Mouse (Mus musculus) hindbrain, embryonic 14.5 days (tissue): Measurements from ENCODE around the gene Olfr1411. TPM values are rescaled to one million over a fixed set of nuclear protein-coding genes. Genes with fewer than 3 reads are reported as not detected.

ENCODE experiments used
- ATAC-seq: fragments of 200-750 bp; cut with Nextera tagmentation; 2 replicates; pipeline ENCODE4 v1.8.0; 2017; ENCODE audit warnings: moderate number of reproducible peaks, mild to moderate bottlenecking, moderate TSS enrichment, moderate library complexity; ENCODE audit not compliant: low FRiP score
- DNase-seq: peaks from one replicate; pipeline ENCODE4 v3.0.0-alpha.2; 2015; ENCODE audit warnings: low spot score
- H3K27ac ChIP-seq: fragments of 300-500 bp; sonication (generic); 2 replicates; pipeline ENCODE4 v1.5.1; 2014; ENCODE audit warnings: mild to moderate bottlenecking, moderate library complexity
- H3K27me3 ChIP-seq: fragments of 300-500 bp; sonication (generic); 2 replicates; pipeline ENCODE4 v1.6.1; 2014; ENCODE audit warnings: mild to moderate bottlenecking, low read length, mixed read lengths; ENCODE audit not compliant: control insufficient read depth, insufficient read depth
- H3K36me3 ChIP-seq: fragments of 300-500 bp; sonication (generic); replicated peaks from 2 replicates; pipeline ENCODE4 v1.6.1; 2014; ENCODE audit not compliant: control insufficient read depth, insufficient read depth
- H3K4me1 ChIP-seq: fragments of 300-500 bp; sonication (generic); replicated peaks from 2 replicates; pipeline ENCODE4 v1.6.1; 2014; ENCODE audit warnings: antibody characterized with exemption, low read length, mixed read lengths; ENCODE audit not compliant: control insufficient read depth, insufficient read depth
- H3K4me2 ChIP-seq: fragments of 300-500 bp; sonication (generic); replicated peaks from 2 replicates; pipeline ENCODE4 v1.6.1; 2014; ENCODE audit warnings: mild to moderate bottlenecking, moderate library complexity
- H3K4me3 ChIP-seq: fragments of 300-500 bp; sonication (generic); replicated peaks from 2 replicates; pipeline ENCODE4 v1.5.1; 2014; ENCODE audit warnings: mild to moderate bottlenecking, low read length
- H3K9ac ChIP-seq: fragments of 300-500 bp; sonication (generic); 2 replicates; pipeline ENCODE4 v1.6.1; 2014
- H3K9me3 ChIP-seq: fragments of 300-500 bp; sonication (generic); 2 replicates; pipeline ENCODE4 v1.6.1; 2016; ENCODE audit warnings: low read length; ENCODE audit not compliant: control insufficient read depth
- WGBS: fragments of 180-500 bp; shearing (Covaris S2); extraction: QIAGEN DNeasy Blood & Tissue Kit; methylation state at CpG from one replicate; pipeline ENCODE4 v1.1.7; 2014; 5-methylcytosine and 5-hydroxymethylcytosine counted together
- polyA plus RNA-seq: library from polyadenylated mRNA; unstranded; fragments of >200 nt; fragmentation: Nextera tagmentation; extraction: Ambion mirVana; gene quantifications from 2 replicates; pipeline ENCODE4 v1.2.1, GENCODE M21; 2014

The Olfr1411 gene
- polyA plus RNA-seq, 1 experiment from 2014 or later = not detected

DNA sequence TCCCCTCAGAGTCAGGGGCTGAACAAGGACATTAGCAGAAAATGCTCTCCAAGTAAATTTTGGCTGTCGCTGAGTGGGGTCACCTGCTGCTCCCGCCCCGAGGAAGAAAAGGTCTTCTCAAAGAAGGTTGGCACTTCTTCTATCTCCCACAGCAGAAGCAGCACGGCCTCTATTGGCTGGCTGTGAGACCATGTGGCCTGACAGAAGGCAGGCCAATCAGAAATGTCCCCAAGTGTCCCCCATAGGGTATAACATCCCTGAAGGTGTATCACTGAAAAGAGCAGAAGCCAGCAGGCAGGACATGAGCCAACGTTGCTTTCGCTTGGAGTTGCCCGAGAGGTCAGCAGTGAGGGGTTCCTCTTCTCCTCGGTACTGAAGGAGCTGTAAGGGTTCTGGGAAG is 41.8 kb downstream of the Olfr1411 start:
- Histone ChIP-seq H3K27me3 (no peaks in the 10 kb centered on the region), H3K9ac (no peak overlapping the region), H3K9me3 (no peaks in the 10 kb centered on the region), H3K4me3 (no peak overlapping the region), H3K36me3 (peaks cover 40% of the 10 kb centered on the region), H3K4me1 (peaks cover 11% of the 10 kb centered on the region), H3K4me2 (no peak overlapping the region), H3K27ac (0 out of 2 replicates have a peak overlapping the region, but pooled peaks have one; percentile 15)
- ATAC-seq (no peak), DNase-seq (no peak)
- 88% methylated on average over 8 of the region's 8 CpGs for WGBS

DNA sequence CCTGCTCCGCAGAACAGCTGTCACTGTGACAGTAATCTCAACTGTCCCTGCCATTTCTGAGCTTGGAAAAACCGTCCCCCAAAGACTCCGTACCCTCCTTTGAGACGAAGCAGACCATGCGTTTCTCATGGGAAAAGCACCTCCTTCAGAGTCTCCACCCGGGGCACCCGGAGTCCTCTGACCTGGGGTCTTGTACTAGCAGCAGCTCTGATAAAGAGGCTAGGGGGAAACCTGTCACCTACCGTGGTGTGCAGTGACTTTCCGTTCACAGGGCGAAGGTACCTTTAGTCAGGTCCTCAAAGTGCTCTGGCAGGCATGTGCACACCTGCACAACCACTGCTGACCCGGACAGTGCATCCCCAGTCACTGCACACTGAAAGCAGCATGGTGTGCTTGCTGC is 42.5 kb downstream of the Olfr1411 start:
- Histone ChIP-seq H3K9me3 (no peaks in the 10 kb centered on the region), H3K4me3 (no peak overlapping the region), H3K36me3 (peaks cover 40% of the 10 kb centered on the region), H3K4me1 (peaks cover 14% of the 10 kb centered on the region), H3K27me3 (no peaks in the 10 kb centered on the region), H3K4me2 (no peak overlapping the region), H3K9ac (no peak overlapping the region), H3K27ac (no peak overlapping the region)
- ATAC-seq = no peak
- 94% methylated on average over 11 of the region's 11 CpGs for WGBS
- DNase-seq = no peak

DNA sequence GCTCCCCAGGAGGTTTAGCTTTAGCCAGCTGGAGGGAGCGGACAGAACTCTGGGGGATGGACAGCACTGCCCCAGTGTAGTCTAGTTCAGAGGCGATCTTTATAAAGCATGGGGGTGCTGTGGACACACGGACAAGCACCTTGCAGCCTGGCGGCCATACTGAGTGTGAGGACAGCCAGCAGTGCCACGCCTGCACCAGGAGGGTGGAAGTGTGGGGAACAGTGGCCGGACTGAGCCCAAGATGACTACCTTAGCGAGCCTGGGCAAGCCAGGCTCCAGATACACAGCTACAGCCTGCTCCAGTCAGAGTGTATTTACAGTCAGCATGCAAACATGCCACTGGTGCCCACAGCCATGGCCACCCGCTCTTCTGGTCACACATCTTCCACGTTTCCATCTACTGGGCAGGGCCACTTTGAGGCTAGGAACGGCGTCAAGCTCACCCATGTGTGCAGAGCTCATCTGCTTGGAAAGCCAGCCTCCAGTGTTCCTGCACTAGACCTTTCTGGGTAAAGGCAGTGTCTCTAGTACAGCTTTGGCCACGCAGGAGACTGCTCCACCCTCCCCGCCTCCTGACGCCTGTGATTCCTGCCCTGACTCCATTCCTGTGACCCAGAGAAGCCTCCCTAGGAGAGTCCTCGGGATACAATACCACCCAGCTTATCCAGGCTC is 43.4 kb downstream of the Olfr1411 start:
- H3K9me3 ChIP-seq = no peaks in the 10 kb centered on the region
- H3K27me3 ChIP-seq = no peaks in the 10 kb centered on the region
- H3K4me2 ChIP-seq = no peak overlapping the region
- WGBS = 91% methylated on average over 15 of the region's 15 CpGs
- peaks cover 40% of the 10 kb centered on the region for H3K36me3 ChIP-seq
- no peak overlapping the region for H3K4me3 ChIP-seq
- H3K9ac ChIP-seq = no peak overlapping the region
- peaks cover 20% of the 10 kb centered on the region for H3K4me1 ChIP-seq
- DNase-seq = no peak
- no peak for ATAC-seq
- H3K27ac ChIP-seq = no peak overlapping the region

- ATAC-seq (no peak), DNase-seq (no peak)
- Histone ChIP-seq H3K4me1 (peaks cover 20% of the 10 kb centered on the region), H3K27ac (no peak overlapping the region), H3K4me2 (no peak overlapping the region), H3K4me3 (no peak overlapping the region), H3K36me3 (peaks cover 40% of the 10 kb centered on the region), H3K9me3 (no peaks in the 10 kb centered on the region), H3K9ac (no peak overlapping the region), H3K27me3 (no peaks in the 10 kb centered on the region)
- WGBS = 93% methylated on average over 3 of the region's 3 CpGs
Observed at GRCm38 (mm10) chr1:92638181-92638580, 44.0 kb downstream of the Olfr1411 start.

GRCm38 (mm10) chr1:92638736-92639135 is 44.5 kb downstream of the Olfr1411 start:
- peaks cover 40% of the 10 kb centered on the region for H3K36me3 ChIP-seq
- H3K27ac ChIP-seq = no peak overlapping the region
- 96% methylated on average over 4 of the region's 4 CpGs for WGBS
- no peaks in the 10 kb centered on the region for H3K27me3 ChIP-seq
- no peaks in the 10 kb centered on the region for H3K9me3 ChIP-seq
- H3K4me3 ChIP-seq = no peak overlapping the region
- DNase-seq = no peak
- ATAC-seq = no peak
- H3K4me1 ChIP-seq = peaks cover 20% of the 10 kb centered on the region
- H3K4me2 ChIP-seq = no peak overlapping the region
- H3K9ac ChIP-seq = no peak overlapping the region

DNA sequence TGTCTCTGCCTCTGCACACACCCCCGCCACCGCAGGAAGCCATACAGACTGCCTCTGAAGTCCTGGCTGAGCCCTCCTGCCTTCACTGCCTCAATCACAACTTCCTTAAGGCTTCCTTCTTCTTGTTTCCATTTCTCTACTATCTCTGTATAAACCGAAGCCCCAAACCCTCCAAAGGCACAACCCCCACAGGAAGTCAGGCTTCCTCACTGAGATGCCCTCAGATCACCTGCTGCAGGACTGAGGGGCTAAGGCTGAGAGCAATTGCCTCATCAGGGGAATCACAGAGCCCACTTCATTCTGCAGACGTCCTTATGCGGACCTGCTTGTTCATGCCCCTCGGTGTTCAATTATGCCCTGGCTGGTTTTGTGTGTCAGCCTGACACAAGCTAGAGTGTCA is 46.2 kb downstream of the Olfr1411 start:
- peaks cover 17% of the 10 kb centered on the region for H3K4me1 ChIP-seq
- H3K36me3 ChIP-seq = peaks cover 40% of the 10 kb centered on the region
- no peaks in the 10 kb centered on the region for H3K9me3 ChIP-seq
- DNase-seq = no peak
- peak overlapping the region; percentile 85; the same call in 1 of the 2 replicates for H3K4me3 ChIP-seq
- no peak overlapping the region for H3K27ac ChIP-seq
- H3K9ac ChIP-seq = peak overlapping the region; percentile 91; the same call in 1 of the 2 replicates
- H3K4me2 ChIP-seq = peak overlapping the region; percentile 96
- no peak for ATAC-seq
- H3K27me3 ChIP-seq = no peaks in the 10 kb centered on the region
- WGBS = 92% methylated on average over 6 of the region's 6 CpGs

DNA sequence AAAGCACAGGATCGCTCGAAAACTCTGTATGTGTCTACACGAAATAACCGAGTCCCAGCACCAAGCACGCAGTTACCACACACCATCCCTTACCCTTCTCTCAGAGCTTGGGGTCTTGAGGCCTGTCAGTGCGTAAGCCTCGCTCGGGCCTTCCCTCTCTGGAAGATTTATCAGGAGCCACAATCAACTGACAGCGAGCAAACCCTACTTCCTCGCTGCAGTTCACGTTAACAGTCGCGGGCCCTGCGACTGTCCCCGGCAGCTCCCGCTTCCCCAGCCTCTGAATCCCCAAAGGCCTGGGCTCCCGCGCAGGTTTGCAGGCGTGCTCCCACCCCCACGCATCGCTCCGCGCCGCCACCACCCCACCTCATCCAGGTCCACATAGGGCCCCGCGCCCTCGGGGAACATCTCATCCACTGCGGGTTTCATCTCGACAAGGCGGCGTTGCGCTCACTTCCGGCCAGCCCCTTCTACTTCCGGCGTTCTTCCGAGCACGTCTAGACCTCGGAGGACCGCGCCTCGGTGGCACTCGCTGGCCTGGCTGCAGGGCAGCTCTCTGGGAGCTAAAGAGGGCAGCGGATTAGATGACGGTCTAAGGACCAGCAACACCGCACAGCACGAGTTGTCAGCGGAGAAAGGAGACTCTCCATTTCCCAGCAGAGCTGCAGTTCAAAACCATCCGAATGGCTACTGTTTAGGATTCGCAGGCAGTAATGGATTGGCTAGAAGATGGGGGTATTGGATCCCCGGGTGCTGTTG is 47.5 kb downstream of the Olfr1411 start, which contains the start of gene Cops9:
TSS of gene Cops9 (minus strand) at position 472 of the 759 bp plus-strand sequence.
- peak; percentile 92 for ATAC-seq
- H3K9ac ChIP-seq = peak within 1 kb of the TSS; percentile 91
- H3K36me3 ChIP-seq = peaks cover 28% of the 10 kb centered on the region
- peak within 1 kb of the TSS; percentile 85 for H3K4me3 ChIP-seq
- DNase-seq = peak; percentile 93
- peak within 1 kb of the TSS; percentile 96 for H3K4me2 ChIP-seq
- peak within 1 kb of the TSS; percentile 79 for H3K27ac ChIP-seq
- peaks cover 17% of the 10 kb centered on the region for H3K4me1 ChIP-seq
- H3K27me3 ChIP-seq = no peaks in the 10 kb centered on the region
- no peaks in the 10 kb centered on the region for H3K9me3 ChIP-seq
- WGBS = 1% methylated on average over 50 of the region's 50 CpGs

- Histone ChIP-seq H3K9ac (no peak overlapping the region), H3K4me1 (peaks cover 17% of the 10 kb centered on the region), H3K9me3 (no peaks in the 10 kb centered on the region), H3K27me3 (no peaks in the 10 kb centered on the region), H3K36me3 (peaks cover 9% of the 10 kb centered on the region; the same call in 1 of the 2 replicates), H3K27ac (no peak overlapping the region), H3K4me2 (no peak overlapping the region), H3K4me3 (no peak overlapping the region)
- ATAC-seq = no peak
- 66% methylated on average over 4 of the region's 4 CpGs for WGBS
- no peak for DNase-seq
Observed at GRCm38 (mm10) chr1:92643691-92644090, 49.5 kb downstream of the Olfr1411 start.

DNA sequence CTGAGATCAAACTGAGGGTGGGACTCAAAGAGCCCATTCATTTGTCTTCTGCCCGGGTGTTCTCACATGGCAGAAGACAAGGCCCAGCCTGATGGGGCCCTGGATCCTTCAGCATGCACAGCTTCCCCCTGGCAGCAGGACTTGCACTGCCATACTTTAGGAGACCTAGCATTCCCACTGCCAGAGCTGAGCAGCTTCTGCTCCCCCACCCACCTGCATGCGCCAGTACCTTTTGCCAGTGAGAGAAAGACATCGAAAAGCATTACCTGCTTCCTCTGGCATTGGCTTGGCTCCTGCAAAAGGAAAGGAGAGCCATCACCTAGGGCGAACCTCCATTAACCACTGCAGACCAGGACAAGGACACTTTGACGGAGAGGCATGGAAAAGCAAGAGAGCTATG is 50.7 kb downstream of the Olfr1411 start:
- no peak overlapping the region for H3K9ac ChIP-seq
- H3K4me1 ChIP-seq = peaks cover 17% of the 10 kb centered on the region
- H3K36me3 ChIP-seq = no peaks in the 10 kb centered on the region
- no peak overlapping the region for H3K4me2 ChIP-seq
- 89% methylated on average over 5 of the region's 5 CpGs for WGBS
- no peaks in the 10 kb centered on the region for H3K27me3 ChIP-seq
- H3K27ac ChIP-seq = no peak overlapping the region
- ATAC-seq (no peak), DNase-seq (no peak)
- H3K4me3 ChIP-seq = no peak overlapping the region
- H3K9me3 ChIP-seq = no peaks in the 10 kb centered on the region
